Mouse (Mus musculus) lung, adult 18-20 months (tissue): ENCODE measurements at regions not wholly inside any gene's neighbourhood (a gene's known extent, or its start where the extent isn't known, plus 50 kb on each side); places are given as distances from the start of the nearest gene placed in this dataset.
A peak's percentile ranks its signal among the peaks of the same experiment; 100 is the strongest.
"Not testable (repeated sequence)": the region's sequence is repeated elsewhere in the genome, so short reads cannot be mapped to it uniquely, and the experiment has no call there.

ENCODE experiments used
- DNase-seq, 2 experiments: peaks; one replicate each; pipeline ENCODE4 v3.0.0; 2022; ENCODE audit warnings: mixed read lengths in 2 of 2

DNA sequence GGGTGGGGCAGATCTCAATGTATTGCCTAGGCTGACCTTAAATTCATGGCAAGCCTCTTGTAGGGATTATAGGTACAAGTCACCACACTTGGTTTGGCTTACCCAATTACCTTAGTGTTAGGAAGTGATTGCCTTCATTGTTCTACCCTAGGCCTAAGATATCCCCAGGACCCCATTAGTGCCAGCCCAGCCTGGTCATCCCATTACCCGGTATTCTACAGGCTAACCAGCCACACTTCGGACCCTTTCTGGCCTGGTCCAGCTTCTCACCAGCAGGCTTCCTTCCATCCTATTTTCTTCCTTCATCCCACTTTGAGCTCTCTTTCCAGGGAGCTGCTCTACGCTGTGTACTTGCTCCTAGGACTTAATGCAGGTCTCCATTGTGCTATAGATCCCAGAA is 59.5 kb downstream of the Tex35 start:
- DNase-seq, result no peak

DNA sequence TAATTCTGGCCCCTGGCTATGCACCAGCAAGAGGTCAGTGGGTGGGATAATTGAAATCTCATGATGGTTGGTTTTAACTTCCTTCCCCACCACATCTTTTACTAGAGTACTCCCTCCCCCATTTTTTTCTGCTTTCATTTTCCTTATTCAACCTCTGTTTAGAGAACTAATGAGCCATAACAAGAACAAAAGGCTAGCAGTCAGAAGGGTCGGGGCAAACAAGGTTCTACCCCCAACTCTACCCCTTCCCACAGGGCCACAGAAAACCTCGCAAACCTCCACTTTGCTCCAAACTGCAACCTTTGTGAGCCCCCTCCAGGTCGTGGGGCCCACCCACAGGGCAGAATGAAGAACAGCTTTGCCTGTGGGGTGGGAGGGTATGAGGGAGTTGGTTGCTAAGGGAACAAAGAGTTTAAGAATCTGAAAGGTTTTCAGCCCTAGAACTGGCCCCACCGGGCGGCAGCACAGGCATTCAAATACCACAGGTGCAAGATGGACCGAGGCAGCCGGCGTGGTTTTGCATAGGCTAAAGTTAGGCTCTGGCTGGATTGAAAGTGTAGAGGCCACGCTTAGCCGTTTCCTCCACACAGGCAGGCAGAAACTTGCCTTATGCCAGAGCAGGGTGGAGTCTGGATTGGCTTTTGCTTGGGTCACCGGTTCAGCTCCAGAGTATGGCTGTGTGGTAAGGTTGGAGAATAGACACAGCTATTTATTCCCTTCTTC is 60.1 kb downstream of the Tex35 start:
- DNase-seq, result no peak

DNA sequence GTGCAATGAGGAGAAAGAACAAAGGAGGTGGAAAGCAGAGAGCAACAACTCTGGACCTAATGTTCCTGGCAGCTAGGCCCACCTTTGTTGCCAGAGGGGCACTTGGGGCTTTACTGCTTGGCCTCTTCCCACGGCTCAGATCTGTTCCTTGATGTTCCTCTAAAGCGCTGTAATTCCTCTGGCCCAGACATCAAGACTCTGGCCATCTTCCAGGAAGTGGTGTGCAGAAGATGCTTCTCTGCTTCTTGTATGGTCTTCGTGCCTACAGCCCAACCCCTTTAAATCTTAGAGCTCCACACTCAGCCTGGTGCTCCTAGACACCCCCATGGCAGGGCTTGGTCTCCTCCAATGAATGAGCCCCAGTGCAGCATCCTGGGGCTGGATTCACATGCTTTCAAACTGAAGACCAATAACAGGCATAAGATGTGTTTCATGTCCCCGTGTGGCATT is 60.7 kb downstream of the Tex35 start:
- peak; percentile 36 to 56 for DNase-seq

DNA sequence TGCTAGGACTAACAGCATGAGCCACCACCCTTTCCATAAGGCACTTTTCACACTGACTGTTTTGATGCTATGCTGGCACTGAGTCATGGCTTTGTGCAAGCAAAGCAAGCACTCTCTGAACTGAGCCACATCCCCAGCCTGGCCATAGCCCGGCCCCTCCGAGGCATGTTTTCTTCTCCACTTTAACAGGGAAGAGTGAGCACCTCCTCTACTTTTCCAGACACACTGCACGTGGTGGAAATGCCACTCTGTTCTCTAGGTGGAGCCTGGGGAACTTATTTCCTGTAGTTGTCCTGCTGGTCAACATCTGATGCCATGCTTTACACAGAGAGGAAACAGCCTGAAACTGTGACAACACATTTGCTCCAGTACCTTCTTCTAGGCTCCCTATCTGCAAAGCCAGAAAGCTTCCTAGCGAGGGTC is 61.7 kb downstream of the Tex35 start:
- DNase-seq, result no peak

DNA sequence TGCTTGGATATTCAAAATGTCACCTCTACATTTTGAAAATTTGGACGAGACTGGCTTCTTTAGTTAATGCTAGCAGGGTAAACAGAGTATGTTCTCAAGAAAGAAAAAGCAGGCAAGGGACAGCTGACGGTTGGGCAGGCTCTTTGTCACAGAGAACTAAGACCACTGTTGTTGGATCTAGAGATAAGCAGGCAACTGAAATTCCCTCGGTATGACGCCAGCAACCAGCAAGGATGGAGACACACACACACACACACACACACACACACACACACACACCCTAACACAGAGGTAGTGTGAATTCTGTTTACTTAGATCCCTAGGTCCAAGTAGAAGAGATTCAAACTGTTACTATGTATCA is 68.7 kb downstream of the Tex35 start:
- no peak for DNase-seq

DNA sequence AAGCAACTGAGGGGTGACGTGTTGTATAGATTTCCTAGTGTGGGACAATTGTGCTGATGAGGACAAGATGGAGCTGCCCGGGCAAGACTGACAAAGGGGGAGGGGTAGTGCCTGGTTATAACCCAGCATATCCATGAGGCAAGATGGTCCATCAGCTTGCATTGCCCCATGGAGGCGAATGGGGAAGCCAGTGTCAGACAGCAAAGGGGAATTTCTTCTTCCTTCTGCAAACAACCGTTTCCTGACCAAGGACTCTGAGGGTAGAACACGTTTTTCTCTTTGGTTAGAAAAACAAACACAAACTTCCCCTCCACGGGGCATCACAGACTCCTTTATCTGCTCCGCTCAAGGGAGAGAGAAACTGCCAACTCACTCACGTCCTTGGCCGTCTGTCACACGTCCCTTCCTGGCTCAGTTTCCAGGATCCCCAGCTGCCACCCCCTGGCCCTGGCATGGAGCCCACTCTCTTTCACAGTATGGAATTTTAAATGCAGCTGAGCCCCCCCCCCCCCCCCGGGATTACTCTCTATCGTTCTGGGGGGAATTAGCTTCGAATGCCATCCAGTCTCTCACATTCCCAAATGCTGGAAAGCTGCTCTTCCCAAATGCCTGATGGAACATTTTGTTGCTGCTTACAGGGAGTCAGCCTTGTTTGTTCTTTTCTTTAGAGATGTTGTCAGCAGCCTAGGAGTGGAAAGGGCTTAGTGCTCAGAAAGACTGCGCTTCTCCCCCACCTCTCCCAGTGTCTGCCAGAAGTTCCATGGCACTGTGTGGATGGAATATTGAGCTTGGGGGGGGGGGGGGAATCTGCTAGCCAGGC is 69.3 kb downstream of the Tex35 start:
- peak in 1 of 2 experiments; percentile 32 for DNase-seq

DNA sequence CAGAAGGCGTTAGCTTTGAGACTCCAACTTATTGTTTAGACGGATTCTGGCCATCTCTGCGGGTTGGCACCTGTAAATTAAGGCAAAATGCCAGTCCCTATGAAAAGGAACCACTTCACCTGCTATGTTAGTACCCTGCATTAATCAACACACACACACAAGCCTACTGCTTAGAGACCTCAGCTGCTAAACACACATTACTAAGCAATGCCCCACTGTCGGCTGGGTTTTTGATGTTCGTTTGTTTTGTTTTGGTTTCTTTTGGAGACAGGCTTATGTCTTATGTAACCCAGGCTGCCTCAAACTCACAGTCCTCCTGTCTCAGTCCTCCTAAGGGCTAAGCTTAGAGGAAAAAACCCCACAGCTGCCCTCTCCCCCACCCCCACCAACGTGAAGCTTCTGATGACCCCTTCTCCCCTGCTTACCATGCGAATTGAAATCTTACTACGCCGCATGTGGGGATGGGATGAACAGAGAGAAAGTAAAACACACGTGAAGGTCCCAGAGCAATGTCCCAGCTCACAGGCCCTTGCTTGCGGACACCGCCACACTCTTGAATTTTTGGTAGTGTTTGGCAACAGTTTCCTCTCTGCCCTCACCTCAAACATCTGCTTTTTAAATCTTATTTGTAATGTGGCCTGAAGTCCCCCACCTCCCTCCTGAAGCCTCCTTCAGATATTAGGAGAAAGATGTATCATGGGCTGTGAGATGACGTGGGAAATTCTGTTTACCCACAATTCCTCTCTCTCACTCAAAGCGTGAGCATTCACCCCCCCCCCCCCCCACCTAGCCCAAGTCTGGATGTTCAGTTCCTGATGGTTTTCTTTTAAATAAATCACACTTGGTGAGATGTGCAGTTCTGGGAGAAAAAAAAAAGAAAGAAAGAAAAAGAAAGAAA is 70.1 kb downstream of the Tex35 start:
- peak in 1 of 2 experiments; percentile 23 for DNase-seq

DNA sequence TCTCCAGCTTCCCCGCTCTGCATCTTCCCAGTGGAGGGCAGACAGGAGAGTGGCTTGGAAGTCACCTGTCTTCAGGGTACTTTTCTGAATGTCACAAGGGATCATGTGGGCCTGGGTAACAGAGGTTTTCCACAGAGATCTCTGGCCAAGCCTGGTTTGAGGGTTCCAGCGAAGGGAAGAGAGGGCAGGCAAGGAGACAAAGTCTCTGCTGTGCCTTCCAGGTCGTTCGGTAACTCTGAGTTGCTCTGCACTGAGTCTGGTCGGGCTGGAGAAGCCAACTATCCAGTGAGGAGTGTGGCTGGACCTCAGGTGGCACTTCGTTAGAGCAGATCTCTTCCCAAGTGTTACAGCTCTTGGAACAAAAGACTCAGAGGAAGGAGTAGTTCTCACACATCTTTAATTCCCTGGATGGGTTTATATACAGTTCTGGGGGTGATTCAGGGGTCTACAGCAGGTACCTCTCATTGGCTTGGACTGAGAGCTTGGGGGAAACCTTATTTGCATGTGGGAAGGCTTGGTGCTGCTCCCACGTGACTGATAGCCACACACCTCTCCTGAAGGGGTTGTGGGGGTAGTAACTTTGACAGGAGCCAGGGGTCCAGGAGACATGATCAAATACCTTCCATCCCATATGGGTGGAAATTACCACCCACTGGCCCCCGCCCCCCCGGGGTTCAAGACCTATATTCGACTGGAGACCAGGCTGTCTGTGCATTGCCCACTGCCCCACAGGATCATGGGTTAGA is 71.1 kb downstream of the Tex35 start:
- no peak for DNase-seq

DNA sequence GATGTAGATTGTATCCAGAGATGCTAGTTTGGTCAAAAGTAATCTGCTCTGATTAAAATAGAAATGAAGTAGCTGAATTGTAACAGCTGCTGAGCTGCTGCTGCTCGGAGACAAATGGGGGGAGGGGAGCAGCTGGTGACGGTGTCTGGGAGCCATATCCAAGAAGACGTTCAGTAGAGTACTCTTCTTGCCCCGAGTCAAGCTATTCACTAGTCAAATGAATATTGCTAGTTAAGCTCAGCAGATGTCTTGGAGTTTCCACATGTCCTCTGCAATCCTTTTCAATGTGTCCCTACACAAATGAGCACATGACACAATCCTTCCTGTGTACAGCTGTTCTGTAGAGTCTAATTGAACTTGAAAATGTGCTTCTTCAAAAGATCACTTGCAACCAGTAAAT is 71.7 kb downstream of the Tex35 start:
- no peak for DNase-seq

DNA sequence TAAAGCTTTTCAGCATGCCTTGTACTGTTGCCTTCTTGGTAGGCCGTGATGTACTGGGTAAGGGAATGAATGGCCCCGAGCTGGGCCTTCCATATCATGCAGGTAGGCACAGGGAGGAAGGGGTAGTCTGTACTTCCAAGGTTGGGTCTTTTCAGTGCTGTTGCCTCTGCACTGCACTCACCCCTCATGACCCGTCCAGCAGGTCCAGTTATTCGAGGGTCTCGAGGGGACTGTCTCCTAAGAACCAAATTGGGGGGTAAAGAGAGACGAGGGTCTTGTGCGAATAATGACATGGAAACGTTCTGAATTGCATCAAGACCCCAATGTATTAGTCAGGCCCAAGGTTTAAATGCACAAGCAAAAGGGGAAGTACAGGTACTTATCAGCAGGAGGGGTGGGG is 73.3 kb downstream of the Tex35 start:
- DNase-seq, result not testable (repeated sequence)

DNA sequence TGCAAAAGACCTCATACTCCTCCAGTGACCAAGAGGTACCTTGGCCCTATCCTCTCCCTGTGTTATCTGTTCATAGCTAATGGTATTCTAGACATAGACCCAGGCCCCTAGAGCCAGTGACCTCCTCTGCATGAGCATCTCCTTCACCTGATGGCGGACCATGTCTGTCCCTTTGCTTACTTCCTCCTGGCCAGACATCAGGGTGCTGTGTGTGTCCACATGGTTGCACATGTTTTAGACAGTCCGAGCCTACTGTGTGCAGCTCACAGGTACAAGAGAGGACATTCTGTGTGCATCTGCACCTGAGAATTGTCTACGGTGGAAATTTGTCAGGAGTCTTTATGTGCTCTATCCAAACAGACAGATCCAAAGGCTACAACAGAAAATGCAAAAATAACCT is 79.8 kb downstream of the Tex35 start:
- no peak for DNase-seq

DNA sequence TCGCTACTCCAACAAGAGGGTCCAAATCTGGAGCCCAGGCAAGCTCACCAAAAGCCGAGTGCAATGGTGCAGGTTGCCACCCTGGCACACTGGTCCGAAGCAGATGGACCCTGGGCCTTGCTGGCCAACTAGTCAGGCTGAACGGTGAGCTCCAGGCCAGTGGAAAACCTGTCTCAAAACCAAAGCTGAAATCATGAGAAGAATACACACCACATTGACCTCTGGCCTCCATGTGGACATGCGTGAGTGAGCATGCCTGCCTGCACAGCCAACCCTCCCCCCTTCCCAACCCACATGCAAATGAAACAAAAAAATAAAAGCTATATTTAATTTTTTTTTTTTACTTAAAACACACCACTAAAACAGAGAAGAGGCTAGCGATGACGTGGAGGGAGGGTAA is 80.8 kb downstream of the Tex35 start:
- no peak for DNase-seq

DNA sequence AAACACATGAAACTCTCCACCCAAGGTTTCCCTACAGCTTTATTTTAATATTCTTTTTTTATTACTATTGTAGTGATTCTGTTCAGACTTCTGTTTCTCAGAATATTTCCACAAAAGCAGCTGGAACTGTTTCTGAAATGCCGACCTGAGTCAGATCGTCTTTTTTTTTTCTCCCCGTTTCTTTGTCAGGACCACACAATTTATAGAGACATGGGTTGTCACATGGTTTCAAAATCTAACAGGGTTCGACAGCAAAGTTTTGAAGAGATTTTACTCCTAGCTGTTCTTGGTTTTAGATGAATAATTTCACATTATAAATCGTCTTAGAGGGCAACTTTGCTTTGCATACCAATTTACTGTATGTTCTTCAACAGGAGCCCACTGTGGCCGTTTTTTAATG is 84.0 kb upstream of the Ralgps2 start:
- DNase-seq, result no peak

DNA sequence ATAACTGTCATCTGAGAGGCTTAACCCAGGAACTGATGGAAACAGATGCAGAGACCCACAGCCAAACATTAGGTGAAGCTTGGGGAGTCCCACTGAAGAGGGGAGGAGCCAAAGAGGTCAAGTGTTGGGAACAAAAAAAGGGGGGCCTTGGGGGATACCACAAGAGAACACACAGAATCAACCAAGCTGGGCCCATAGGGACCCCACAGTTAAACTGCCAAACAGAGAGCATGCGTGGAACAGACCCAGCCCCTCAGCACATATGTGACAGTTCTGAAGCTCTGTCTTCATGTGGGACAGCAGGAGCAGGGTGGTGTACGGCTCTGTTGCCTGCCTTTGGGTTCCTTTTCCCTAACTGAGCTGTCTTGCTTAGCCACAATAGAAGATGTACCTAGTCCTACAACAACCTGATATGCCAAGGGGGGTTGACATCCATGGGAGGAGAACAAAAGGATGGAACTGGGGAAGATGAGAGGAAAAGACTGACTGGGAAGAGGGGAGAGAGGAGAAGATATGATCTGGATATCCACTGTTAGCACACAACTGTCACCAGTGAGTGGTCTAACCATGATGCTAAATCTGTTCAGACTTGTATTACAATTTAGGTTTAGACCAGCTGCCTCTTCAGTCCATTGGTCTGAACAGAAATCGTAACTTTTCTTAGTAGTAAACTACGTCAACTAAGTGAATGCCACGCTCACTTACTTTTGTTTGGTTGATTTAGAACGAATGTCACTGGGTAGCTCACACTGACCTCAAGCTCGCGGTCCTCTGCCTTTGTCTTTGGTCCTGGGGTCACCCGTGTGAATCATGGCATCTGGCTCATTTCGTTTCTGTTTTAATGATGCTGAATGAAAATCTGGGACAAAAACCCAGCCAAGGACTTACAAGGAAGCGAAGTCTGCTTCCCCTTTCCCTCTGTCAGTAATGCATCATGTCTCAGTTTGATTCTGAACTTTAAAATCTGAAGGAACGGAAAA is 83.3 kb upstream of the Ralgps2 start:
- no peak for DNase-seq

DNA sequence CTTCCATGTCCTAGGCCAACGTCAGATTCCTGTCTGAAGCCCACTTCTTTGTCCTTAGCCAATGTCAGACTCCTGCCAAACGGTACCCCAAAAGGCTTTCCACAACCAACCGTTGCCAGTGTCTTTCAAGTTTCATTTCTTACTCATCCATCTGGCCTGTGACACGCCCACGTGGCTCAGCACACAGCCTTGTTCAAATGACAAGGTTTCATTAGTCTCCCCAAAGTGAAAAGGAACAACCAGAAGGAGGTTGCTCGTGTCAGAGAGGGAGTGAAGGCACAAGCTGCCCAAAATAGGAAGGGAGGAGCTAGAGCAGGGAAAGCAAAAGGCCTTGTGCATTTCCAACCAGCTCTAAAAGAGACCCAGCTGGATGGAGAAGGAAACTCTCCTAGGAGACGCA is 80.5 kb upstream of the Ralgps2 start:
- DNase-seq, result no peak

DNA sequence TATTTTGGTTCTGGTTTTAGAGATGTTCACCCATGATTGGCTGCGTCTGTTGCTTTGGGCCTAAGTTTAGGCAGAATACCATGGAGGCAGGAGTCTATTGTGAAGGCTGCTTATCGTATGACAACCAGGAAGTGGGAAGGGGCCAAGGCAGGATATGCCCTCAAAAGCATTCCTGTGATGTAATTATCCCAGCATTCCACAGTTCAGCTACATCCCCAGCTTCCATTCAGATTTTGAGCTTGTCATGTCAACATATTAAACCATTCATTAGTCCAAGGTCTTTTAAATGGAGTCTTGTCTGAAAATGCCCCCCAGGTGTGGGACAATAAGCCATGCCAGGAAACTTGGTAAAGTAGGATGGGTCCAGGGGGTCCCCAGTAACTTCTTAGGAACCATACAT is 79.3 kb upstream of the Ralgps2 start:
- DNase-seq, result no peak

DNA sequence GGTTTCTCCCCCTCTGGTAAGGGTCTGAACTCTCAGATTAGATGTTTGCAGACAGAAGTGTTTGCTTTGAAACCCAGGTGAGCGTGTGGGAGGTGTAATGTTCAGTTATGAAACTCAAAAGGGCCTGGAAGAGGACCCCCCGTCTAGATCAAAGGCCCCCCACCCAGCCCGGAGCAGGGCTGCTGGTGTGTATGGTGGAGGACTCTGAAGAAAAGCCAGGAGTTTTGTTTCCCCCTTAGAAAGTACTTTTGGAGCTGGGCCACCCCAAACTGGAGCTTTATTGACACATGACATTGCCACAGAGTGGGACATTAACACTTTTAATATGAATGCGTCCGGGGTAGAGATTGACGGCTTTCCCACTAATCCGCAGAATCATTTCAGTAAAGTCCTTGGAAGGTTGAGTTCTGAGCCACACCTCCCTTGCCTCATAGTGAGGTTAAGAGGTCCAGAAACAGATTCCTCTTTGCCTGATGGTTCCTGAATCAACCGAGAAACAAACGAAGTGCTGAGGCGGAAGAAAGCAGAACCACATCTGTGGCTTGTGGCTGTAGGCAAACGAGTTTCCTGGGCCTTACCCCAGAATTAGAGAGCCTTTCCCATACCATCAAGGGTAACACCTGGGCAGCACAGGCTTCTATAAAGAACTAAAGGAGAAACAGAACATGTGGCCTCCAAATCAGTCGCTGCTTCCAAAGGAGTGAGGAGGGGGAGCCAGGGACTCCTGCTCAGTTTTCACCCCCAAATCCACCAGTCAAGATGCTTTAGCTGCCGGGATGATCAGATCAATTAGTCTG is 78.0 kb upstream of the Ralgps2 start:
- no peak for DNase-seq

DNA sequence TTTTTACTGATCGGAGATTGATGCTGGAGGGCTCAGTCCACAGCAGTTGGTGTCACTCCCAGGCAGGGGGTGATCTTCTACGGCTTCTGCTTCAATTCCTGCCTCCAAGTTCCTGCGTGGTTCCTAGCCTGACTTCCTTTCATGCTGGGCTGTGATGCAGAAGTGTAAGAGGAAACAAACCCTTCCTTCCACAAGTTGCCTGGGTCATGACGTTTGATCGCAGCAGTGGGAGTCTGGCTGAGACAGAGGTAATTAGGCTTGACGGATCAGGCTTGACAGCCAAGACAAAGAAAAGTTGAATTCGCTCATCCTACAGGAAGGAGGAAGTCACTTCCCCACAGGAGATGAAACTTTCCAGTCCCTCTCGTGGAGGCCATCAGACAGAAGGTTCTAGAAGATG is 77.2 kb upstream of the Ralgps2 start:
- DNase-seq, result no peak

DNA sequence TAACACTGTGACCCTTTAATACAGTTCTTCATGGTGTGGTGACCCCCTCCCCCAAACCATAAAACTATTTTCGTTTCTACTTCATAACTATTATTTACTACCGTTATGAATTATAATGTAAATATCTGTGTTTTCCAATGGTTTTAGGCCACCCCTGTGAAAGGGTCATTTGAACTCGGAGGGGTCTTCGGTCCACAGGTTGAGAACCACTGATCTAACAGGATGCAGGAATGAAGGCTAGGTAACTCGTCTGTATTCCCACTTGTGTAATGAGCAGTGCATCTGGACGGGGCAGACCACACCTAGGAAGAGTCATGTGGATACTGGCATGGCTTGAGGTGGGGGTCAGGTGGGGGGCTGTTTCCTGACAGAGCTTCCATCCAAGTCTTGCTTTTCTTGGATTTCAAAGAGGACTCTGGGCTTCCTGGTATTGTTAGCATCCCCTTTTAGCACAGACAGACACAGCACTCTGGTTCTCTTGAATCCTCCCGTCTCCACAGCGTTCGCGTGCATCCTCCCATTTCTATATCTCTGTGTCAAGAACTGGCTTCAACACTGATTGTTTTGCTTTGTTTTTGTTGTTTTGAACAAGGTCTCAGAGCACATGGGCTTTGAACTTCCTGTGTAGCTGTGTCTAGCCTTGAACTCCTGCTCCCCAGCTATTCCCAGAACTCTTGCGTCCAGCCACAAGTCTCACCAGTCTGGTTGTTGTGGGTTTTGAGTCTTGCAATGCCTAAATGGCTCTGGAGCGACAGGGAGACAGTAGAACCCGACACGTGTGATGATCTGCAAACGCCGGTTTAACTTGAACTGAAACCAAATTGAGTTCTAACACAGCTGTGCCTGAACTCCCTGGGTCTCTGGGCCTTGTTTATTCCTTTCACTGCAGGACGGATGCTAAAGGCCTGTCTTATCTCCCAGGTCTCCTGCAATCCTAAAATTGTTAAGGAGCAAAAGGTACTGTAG is 75.4 kb upstream of the Ralgps2 start:
- no peak for DNase-seq
